Mouse (Mus musculus) thymus, adult 2 months (tissue): ENCODE results near the gene Appbp2.

Source experiments
- CTCF ChIP-seq: fragments of 200-500 bp; IDR thresholded peaks from 2 replicates; pipeline ENCODE4 v1.5.1; 2012; ENCODE audit warnings: mild to moderate bottlenecking, control low read depth, low read length, moderate library complexity, borderline replicate concordance; ENCODE audit not compliant: control insufficient read depth, poor library complexity, insufficient read depth; ENCODE audit errors: extremely low read depth
- POLR2A ChIP-seq: fragments of 200-500 bp; IDR thresholded peaks from 2 replicates; pipeline ENCODE4 v1.6.1; 2012; ENCODE audit warnings: mild to moderate bottlenecking, low read length, control low read depth, moderate library complexity; ENCODE audit not compliant: control insufficient read depth, poor library complexity, insufficient read depth; ENCODE audit errors: extremely low read depth

GRCm38 (mm10) chr11:85178413-85178812, 56.5 kb downstream of the Appbp2 start:
- TF ChIP-seq CTCF: no peak
- no peak for TF ChIP-seq POLR2A
